Mouse (Mus musculus) liver, postnatal 0 days (tissue): Measurements from ENCODE around the gene Psmg1.

Source experiments
- CTCF ChIP-seq: sonication (generic); IDR thresholded peaks from 2 replicates; pipeline ENCODE4 v1.5.1; 2016; ENCODE audit warnings: antibody characterized with exemption, low read depth
- EP300 ChIP-seq: IDR thresholded peaks from 2 replicates; pipeline ENCODE4 v1.6.1; 2016; ENCODE audit warnings: antibody characterized with exemption, low read depth, mild to moderate bottlenecking

- TF ChIP-seq EP300 (no peak), CTCF (no peak)
These were observed 34.9 kb downstream of the Psmg1 start for GRCm38 (mm10) chr16:95955716-95956346.
